Mouse (Mus musculus): ENCODE results near the gene Tle3.

DNA sequence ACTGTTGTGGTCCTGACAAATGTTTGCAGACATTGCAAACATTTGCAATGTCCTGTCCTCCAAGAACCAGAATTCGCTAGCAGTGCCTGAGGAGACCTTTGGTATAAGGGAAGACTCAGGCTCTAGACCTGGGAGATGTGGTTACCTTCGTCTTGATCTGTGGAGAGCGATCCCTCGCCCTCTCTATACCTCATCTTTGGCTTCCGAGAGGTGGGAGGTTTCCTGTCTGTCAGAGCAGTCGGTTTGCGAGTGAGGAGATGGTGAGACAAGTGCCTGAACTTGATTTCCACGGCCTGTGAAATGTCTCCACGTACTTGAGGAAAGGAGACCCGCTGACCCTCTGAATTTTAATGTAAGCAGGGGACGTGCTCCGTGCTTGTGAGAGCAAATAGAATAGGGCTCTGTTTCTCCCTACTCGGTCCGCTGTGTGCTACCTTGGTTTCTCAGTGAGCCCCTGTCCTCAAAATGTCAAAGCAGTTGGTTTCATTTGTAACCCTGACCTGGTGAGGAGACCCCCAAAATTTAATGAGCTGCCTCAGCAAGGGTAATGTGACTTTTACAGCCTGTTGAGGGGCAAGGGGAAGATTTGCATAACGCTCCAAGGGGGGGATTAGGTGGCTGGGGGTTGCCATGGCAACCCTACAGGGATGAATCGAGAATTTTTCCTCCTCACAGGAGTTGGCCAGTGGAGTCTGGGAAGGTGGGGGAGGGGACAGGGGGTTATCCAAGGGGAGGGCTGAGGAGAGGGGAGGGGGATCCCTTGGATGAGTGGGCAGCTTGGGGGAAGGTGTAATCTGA, 12.7 kb downstream of the Tle3 start:
- TF ChIP-seq POLR2A (IDR thresholded peaks at IDR 0.05; ENCODE audit: control insufficient read depth, extremely low read depth, insufficient read depth, low read length, poor library complexity), result no peak
- TF ChIP-seq CTCF (IDR thresholded peaks at IDR 0.05; ENCODE audit: borderline replicate concordance, control insufficient read depth, extremely low read depth, insufficient read depth, low read length, poor library complexity), result no peak

Data from thymus, adult 2 months (tissue).